Mouse (Mus musculus): ENCODE results near the gene Slc9a3r2.

DNA sequence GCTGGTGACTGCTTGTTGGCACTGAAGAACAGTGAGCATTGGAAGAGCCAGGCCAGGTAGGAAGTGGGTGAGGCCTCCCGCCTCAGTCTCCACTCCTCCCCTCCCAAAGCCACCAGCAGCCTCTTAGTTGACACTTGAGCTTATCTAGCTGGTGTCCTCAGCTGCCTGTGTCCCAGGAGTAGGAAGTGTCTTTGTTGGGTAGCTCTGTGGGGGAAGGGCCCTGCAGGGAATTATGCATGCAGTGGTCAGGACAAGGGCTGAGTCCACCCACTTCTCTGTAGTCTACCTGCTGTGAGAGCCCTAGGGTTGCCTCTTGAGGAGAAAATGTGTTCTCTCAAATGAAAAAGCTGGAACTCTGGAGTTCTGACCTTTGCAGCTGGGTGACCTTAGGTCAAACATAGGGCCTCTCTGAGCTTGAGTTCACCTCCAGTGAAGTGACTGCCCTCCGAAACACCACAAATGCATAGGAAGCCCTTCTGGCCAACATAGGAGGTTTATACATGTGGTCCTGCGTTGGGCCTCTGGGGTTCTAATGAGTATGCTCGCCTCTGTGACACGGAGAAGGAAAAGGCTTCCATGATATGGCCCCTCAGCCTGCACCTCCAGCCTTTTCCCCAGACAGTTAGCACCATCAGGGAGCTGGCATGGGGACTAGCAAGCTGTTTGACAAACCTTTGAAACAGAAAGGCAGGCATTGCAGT, 13.2 kb downstream of the Slc9a3r2 start:
- no peak for TF ChIP-seq CTCF (IDR thresholded peaks at IDR 0.05)
- peak; percentile 22; the same call in 1 of the 2 replicates for TF ChIP-seq EP300 (IDR thresholded peaks at IDR 0.05)
